Mouse (Mus musculus) gastrocnemius, adult 18-20 months (tissue): Measurements from ENCODE around the gene Dclk1. TPM values are rescaled to one million over a fixed set of nuclear protein-coding genes. Genes with fewer than 3 reads are reported as not detected.
A peak's percentile ranks its signal among the peaks of the same experiment; 100 is the strongest.

Experiments
- DNase-seq: peaks from one replicate; pipeline ENCODE4 v3.0.0; 2021; ENCODE audit warnings: low spot score
- total RNA-seq, 2 experiments: library from RNA; stranded (reverse); gene quantifications; 2 replicates each; pipeline ENCODE4 v1.2.3; 2021

Dclk1 gene
- total RNA-seq, 2 experiments from 2014 or later, result 1.7 to 3.1 TPM

GRCm38 (mm10) chr3:55571552-55572296 lies 329.6 kb downstream of the Dclk1 start:
- peak; percentile 75 for DNase-seq

- DNase-seq, result no peak
These were observed 330.1 kb downstream of the Dclk1 start for GRCm38 (mm10) chr3:55572297-55572681.

- DNase-seq, result no peak
These were observed 331.8 kb downstream of the Dclk1 start for GRCm38 (mm10) chr3:55574003-55574402.

GRCm38 (mm10) chr3:55587434-55587971 lies 345.3 kb downstream of the Dclk1 start:
- no peak for DNase-seq

GRCm38 (mm10) chr3:55587972-55588946 lies 346.1 kb downstream of the Dclk1 start:
- peak; percentile 28 for DNase-seq

Other genes starting within 250 kb of the Dclk1 start
- gene Ccna1, start 186.9 kb upstream of the Dclk1 start, total RNA-seq, result not detected
- 10 to 100 TPM; 32.6 to 36.9 TPM for gene Spg20, start 130.3 kb upstream of the Dclk1 start, total RNA-seq
- gene Ccdc169, start 105.0 kb upstream of the Dclk1 start, total RNA-seq, result not detected
- gene Sohlh2, start 60.3 kb upstream of the Dclk1 start, total RNA-seq, result not detected
- gene Gm21954, start 229.8 kb downstream of the Dclk1 start, total RNA-seq, result not detected